Mouse (Mus musculus): ENCODE data around the gene Ppargc1a. TPM values are rescaled to one million over a fixed set of nuclear protein-coding genes. Genes with fewer than 3 reads are reported as not detected.

Gene Ppargc1a
- polyA plus RNA-seq (2012; rRNA removed): 2.8 and 3.5 TPM in 2 replicates

GRCm38 (mm10) chr5:51567659-51568058 lies at the start of gene Ppargc1a:
Ppargc1a (minus strand) TSS chr5:51567726.

Measured in liver, embryonic 18 days (tissue).